Mouse (Mus musculus): ENCODE results near the gene Ppp1r17. TPM values are rescaled to one million over a fixed set of nuclear protein-coding genes. Genes with fewer than 3 reads are reported as not detected.

Gene Ppp1r17
- total RNA-seq, 2 experiments from 2014 or later, result not detected

Other genes starting within 250 kb of the Ppp1r17 start
- gene Itprid1, start 180.6 kb upstream of the Ppp1r17 start, total RNA-seq (2021), result not detected